Mouse (Mus musculus): ENCODE results near the gene Tlr9. TPM values are rescaled to one million over a fixed set of nuclear protein-coding genes. Genes with fewer than 3 reads are reported as not detected.

Tlr9 gene
- polyA plus RNA-seq, 1 experiment from 2014 or later = 0.12 TPM

- H3K36me3 ChIP-seq (ENCODE audit: insufficient read depth, low read length) = peaks cover 42% of the 10 kb centered on the region
- WGBS = 82% methylated on average over 10 of the region's 10 CpGs
- no peak for ATAC-seq
These were observed 19.3 kb downstream of the Tlr9 start for GRCm38 (mm10) chr9:106241541-106242164.

GRCm38 (mm10) chr9:106242813-106243488 is 20.6 kb downstream of the Tlr9 start:
- TF ChIP-seq EP300 (IDR thresholded peaks at IDR 0.05) (no peak; the same call in 1 of the 2 replicates), CTCF (IDR thresholded peaks at IDR 0.05) (no peak)
- H3K36me3 ChIP-seq (ENCODE audit: insufficient read depth, low read length) = peaks cover 36% of the 10 kb centered on the region
- no peaks in the 10 kb centered on the region for H3K9me3 ChIP-seq (ENCODE audit: low read length)
- DNase-seq (ENCODE audit: low spot score) = peak; percentile 77
- ATAC-seq = peak; percentile 60
- H3K9ac ChIP-seq (replicated peaks; ENCODE audit: low read depth) = no peak overlapping the region
- peak overlapping the region; percentile 14 for H3K4me2 ChIP-seq (replicated peaks; ENCODE audit: low read depth, low read length)
- H3K4me1 ChIP-seq (ENCODE audit: insufficient read depth, low read depth, low read length) = peaks cover 15% of the 10 kb centered on the region
- peak overlapping the region; percentile 78 for H3K27ac ChIP-seq (ENCODE audit: low read length)
- H3K4me3 ChIP-seq (ENCODE audit: low read depth, low read length) = no peak overlapping the region
- WGBS = 46% methylated on average over 19 of the region's 19 CpGs
- no peaks in the 10 kb centered on the region for H3K27me3 ChIP-seq (replicated peaks; ENCODE audit: insufficient read depth, low read length)

More at GRCm38 (mm10) chr9:106241541-106242164, 19.3 kb downstream of the Tlr9 start:
- DNase-seq (ENCODE audit: low spot score) = no peak
- Histone ChIP-seq H3K4me2 (replicated peaks; ENCODE audit: low read depth, low read length) (no peak overlapping the region), H3K9ac (replicated peaks; ENCODE audit: low read depth) (no peak overlapping the region), H3K9me3 (ENCODE audit: low read length) (no peaks in the 10 kb centered on the region), H3K27ac (ENCODE audit: low read length) (no peak overlapping the region), H3K4me3 (ENCODE audit: low read depth, low read length) (no peak overlapping the region), H3K27me3 (replicated peaks; ENCODE audit: insufficient read depth, low read length) (no peaks in the 10 kb centered on the region), H3K4me1 (ENCODE audit: insufficient read depth, low read depth, low read length) (peaks cover 18% of the 10 kb centered on the region)
- no peak for TF ChIP-seq EP300 (IDR thresholded peaks at IDR 0.05)
- TF ChIP-seq CTCF (IDR thresholded peaks at IDR 0.05) = peak; percentile 33

- ATAC-seq (peak; percentile 16), DNase-seq (ENCODE audit: low spot score) (peak; percentile 75)
- Histone ChIP-seq H3K4me1 (ENCODE audit: insufficient read depth, low read depth, low read length) (peaks cover 15% of the 10 kb centered on the region), H3K36me3 (ENCODE audit: insufficient read depth, low read length) (no peaks in the 10 kb centered on the region), H3K27me3 (replicated peaks; ENCODE audit: insufficient read depth, low read length) (no peaks in the 10 kb centered on the region), H3K9me3 (ENCODE audit: low read length) (no peaks in the 10 kb centered on the region), H3K27ac (ENCODE audit: low read length) (peak overlapping the region; percentile 79), H3K4me2 (replicated peaks; ENCODE audit: low read depth, low read length) (no peak overlapping the region), H3K9ac (replicated peaks; ENCODE audit: low read depth) (no peak overlapping the region), H3K4me3 (ENCODE audit: low read depth, low read length) (no peak overlapping the region)
- 39% methylated on average over 11 of the region's 11 CpGs for WGBS
- TF ChIP-seq EP300 (IDR thresholded peaks at IDR 0.05) (no peak), CTCF (IDR thresholded peaks at IDR 0.05) (no peak)
These were observed 27.2 kb downstream of the Tlr9 start for GRCm38 (mm10) chr9:106249550-106249949.

- Histone ChIP-seq H3K36me3 (ENCODE audit: insufficient read depth, low read length) (no peaks in the 10 kb centered on the region), H3K4me2 (replicated peaks; ENCODE audit: low read depth, low read length) (no peak overlapping the region), H3K27me3 (replicated peaks; ENCODE audit: insufficient read depth, low read length) (no peaks in the 10 kb centered on the region), H3K4me3 (ENCODE audit: low read depth, low read length) (no peak overlapping the region), H3K27ac (ENCODE audit: low read length) (peak overlapping the region; percentile 79), H3K9me3 (ENCODE audit: low read length) (no peaks in the 10 kb centered on the region), H3K4me1 (ENCODE audit: insufficient read depth, low read depth, low read length) (peaks cover 15% of the 10 kb centered on the region), H3K9ac (replicated peaks; ENCODE audit: low read depth) (no peak overlapping the region)
- TF ChIP-seq CTCF (IDR thresholded peaks at IDR 0.05) (no peak), EP300 (IDR thresholded peaks at IDR 0.05) (peak; percentile 94)
- DNase-seq (ENCODE audit: low spot score) = peak; percentile 87
- WGBS = 15% methylated on average over 4 of the region's 4 CpGs
- peak; percentile 80 for ATAC-seq
These were observed 27.8 kb downstream of the Tlr9 start for GRCm38 (mm10) chr9:106250245-106250644.

- no peak overlapping the region for H3K4me3 ChIP-seq (ENCODE audit: low read depth, low read length)
- H3K27me3 ChIP-seq (replicated peaks; ENCODE audit: insufficient read depth, low read length) = no peaks in the 10 kb centered on the region
- peak overlapping the region; percentile 79; the same call in 1 of the 2 replicates for H3K27ac ChIP-seq (ENCODE audit: low read length)
- no peak overlapping the region for H3K4me2 ChIP-seq (replicated peaks; ENCODE audit: low read depth, low read length)
- 60% methylated on average over 8 of the region's 8 CpGs for WGBS
- H3K9ac ChIP-seq (replicated peaks; ENCODE audit: low read depth) = no peak overlapping the region
- no peak for TF ChIP-seq CTCF (IDR thresholded peaks at IDR 0.05)
- TF ChIP-seq EP300 (IDR thresholded peaks at IDR 0.05) = no peak
- ATAC-seq (no peak), DNase-seq (ENCODE audit: low spot score) (no peak)
- no peaks in the 10 kb centered on the region for H3K9me3 ChIP-seq (ENCODE audit: low read length)
- H3K36me3 ChIP-seq (ENCODE audit: insufficient read depth, low read length) = no peaks in the 10 kb centered on the region
- H3K4me1 ChIP-seq (ENCODE audit: insufficient read depth, low read depth, low read length) = peaks cover 15% of the 10 kb centered on the region
These were observed 28.7 kb downstream of the Tlr9 start for GRCm38 (mm10) chr9:106251066-106251465.

- Histone ChIP-seq H3K9ac (replicated peaks; ENCODE audit: low read depth) (no peak overlapping the region), H3K4me2 (replicated peaks; ENCODE audit: low read depth, low read length) (no peak overlapping the region), H3K27ac (ENCODE audit: low read length) (peak overlapping the region; percentile 32; the same call in 1 of the 2 replicates), H3K36me3 (ENCODE audit: insufficient read depth, low read length) (no peaks in the 10 kb centered on the region), H3K4me1 (ENCODE audit: insufficient read depth, low read depth, low read length) (peaks cover 11% of the 10 kb centered on the region), H3K4me3 (ENCODE audit: low read depth, low read length) (no peak overlapping the region), H3K9me3 (ENCODE audit: low read length) (no peaks in the 10 kb centered on the region), H3K27me3 (replicated peaks; ENCODE audit: insufficient read depth, low read length) (no peaks in the 10 kb centered on the region)
- no peak for TF ChIP-seq EP300 (IDR thresholded peaks at IDR 0.05)
- TF ChIP-seq CTCF (IDR thresholded peaks at IDR 0.05) = no peak
- WGBS = 82% methylated on average over 2 of the region's 2 CpGs
- no peak for ATAC-seq
- no peak for DNase-seq (ENCODE audit: low spot score)
These were observed 31.6 kb downstream of the Tlr9 start for GRCm38 (mm10) chr9:106254001-106254400.
